Mouse (Mus musculus) embryonic fibroblast, embryonic 13.5 days (primary cell): ENCODE data around the gene Oxsr1. TPM values are rescaled to one million over a fixed set of nuclear protein-coding genes. Genes with fewer than 3 reads are reported as not detected.

Source experiments
- H3K27ac ChIP-seq: 2 replicates; pipeline ENCODE4 v1.5.1; 2012; ENCODE audit warnings: low read length, control low read depth, inconsistent platforms; ENCODE audit not compliant: insufficient read depth
- H3K4me1 ChIP-seq: 2 replicates; pipeline ENCODE4 v1.6.1; 2011; ENCODE audit warnings: low read length; ENCODE audit not compliant: control insufficient read depth, insufficient read depth
- H3K4me3 ChIP-seq: 2 replicates; pipeline ENCODE4 v1.5.1; 2011; ENCODE audit warnings: mild to moderate bottlenecking, control low read depth, low read length; ENCODE audit not compliant: insufficient read depth
- CTCF ChIP-seq: IDR thresholded peaks from 2 replicates; pipeline ENCODE4 v1.5.1; 2011; ENCODE audit warnings: mild to moderate bottlenecking, control low read depth, low read length, moderate library complexity, borderline replicate concordance; ENCODE audit not compliant: insufficient read depth
- POLR2A ChIP-seq: IDR thresholded peaks from 2 replicates; pipeline ENCODE4 v1.6.1; 2011; ENCODE audit warnings: low read depth, mild to moderate bottlenecking, control low read depth, low read length, moderate library complexity
- polyA plus RNA-seq: library from polyadenylated mRNA; stranded (reverse); fragments of >200 nt; gene quantifications from 2 replicates; pipeline ENCODE4 v1.2.4, GENCODE M21; 2011; ENCODE audit warnings: low read depth; ENCODE audit not compliant: missing spikeins, insufficient read length

The Oxsr1 gene
- polyA plus RNA-seq, 1 experiment: 53.8 TPM

DNA sequence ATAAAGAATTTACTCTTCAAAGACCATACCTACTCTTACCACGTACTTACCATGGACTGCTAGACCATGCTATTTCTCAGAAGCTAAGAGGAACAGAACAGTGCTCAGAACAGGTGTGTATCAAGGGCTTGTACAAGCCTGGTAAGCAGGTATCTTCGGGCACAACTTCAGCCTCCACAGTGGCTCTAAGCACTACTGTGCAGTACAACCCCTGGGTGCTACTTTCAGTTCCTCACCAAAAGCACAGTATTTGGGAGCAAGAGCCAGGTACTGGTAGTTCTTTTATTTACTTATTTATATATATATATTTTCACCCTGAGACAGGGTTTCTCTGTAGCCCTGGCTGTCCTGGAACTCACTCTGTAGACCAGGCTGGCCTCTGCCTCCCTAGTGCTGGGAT lies 61.4 kb downstream of the Oxsr1 start:
- TF ChIP-seq CTCF: no peak
- TF ChIP-seq POLR2A: no peak
- Histone ChIP-seq H3K27ac (no peak overlapping the region), H3K4me1 (no peaks in the 10 kb centered on the region), H3K4me3 (no peak overlapping the region)

DNA sequence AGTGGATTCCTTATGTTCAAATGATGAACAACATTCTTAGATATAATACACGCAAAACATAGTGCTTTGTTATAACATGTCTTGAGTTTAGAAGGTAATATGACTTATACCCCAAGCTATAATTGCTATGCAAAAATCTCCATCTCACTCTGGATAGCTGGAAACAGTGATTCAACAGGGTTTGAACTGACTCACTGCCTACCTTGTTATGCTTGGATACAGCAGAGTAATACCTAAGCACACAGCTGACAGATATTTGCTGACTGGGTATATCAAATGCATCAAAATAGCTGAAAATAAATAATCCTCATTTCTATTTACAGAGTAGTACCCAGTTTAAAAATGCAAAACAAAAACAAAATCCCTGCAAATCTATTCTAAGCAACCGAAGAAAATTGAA lies 63.4 kb downstream of the Oxsr1 start:
- Histone ChIP-seq H3K27ac (no peak overlapping the region), H3K4me1 (no peaks in the 10 kb centered on the region), H3K4me3 (no peak overlapping the region)
- TF ChIP-seq POLR2A: no peak
- no peak for TF ChIP-seq CTCF

DNA sequence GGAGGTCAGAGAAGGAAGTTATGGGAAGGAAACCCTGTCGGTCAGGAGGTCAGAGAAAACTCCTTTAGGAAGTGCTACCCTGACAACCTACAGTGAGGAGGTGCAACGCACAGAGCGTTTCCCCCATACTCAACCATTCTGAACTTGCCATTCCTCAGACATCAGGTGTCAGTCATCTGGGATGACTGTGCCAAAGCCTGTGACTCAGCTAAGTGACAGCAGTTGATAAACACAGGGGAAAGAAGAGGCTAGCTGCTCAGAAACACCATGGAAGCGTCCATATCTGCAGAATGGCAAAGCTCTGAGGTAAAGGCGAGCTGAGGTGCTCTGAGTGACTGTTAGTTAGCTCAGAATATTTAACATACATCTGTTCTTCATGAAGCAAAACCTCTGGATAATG lies 64.1 kb downstream of the Oxsr1 start:
- H3K27ac ChIP-seq: no peak overlapping the region
- H3K4me3 ChIP-seq: no peak overlapping the region
- TF ChIP-seq CTCF (no peak), POLR2A (no peak)
- H3K4me1 ChIP-seq: no peaks in the 10 kb centered on the region

DNA sequence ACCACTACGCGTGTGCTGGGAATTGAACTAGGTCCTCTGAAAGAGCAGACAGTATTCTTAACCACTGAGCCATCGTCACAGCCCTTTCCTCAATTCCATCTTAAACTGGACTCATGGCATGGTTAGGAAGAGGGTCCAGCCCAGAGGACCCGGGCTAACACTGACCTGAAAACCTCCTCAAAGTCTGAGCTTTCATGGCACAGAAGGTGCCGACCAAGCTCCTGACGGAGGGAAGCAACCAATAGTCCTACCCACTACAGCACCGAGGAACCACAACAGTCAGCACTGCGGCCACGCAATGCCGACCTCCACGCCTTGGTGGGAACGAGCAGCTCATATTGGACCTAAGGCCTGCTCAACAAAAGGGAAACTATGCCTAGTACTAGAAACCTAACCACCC lies 66.1 kb downstream of the Oxsr1 start:
- Histone ChIP-seq H3K4me3 (no peak overlapping the region), H3K4me1 (no peaks in the 10 kb centered on the region), H3K27ac (no peak overlapping the region)
- no peak for TF ChIP-seq POLR2A
- TF ChIP-seq CTCF: no peak

DNA sequence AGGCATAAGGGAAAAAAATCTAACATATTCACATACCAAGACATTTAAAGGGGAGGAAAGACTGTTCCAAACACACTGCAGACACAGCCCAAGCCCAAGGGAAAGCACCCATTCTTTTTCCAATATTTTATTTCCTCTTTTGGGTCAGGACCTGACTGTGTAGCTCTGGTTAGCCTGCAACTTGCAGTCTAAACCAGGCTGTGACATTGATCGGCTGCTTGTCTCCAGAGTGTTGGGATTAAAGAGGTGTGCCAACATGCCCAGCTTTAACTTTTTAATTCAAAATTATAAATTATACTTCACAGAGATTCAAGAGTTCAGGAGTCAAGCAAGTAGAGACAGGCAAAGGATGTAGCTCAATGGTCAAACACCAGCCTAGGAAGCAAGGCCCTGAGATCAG lies 67.1 kb downstream of the Oxsr1 start:
- no peak for TF ChIP-seq CTCF
- TF ChIP-seq POLR2A: no peak
- Histone ChIP-seq H3K27ac (no peak overlapping the region), H3K4me1 (no peaks in the 10 kb centered on the region), H3K4me3 (no peak overlapping the region)

DNA sequence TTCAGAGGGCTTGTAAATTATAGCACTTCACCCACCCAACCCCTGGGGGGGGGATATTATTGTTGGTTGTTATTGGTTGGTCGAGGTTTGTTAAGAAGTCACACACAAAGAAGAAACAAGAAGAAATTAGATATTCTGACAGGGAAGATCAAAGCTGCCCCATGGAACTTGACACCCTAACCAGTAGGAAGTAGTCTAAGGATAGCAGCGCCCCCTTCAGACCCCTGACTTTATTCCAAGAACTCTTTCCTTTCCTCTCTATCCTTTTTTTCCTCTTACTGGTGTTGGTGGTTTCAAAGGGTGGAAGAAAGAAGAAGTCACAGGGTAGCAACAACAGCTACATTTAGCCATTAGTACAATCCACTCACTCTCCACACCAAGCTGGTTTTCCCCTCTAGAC lies 68.0 kb downstream of the Oxsr1 start:
- H3K4me1 ChIP-seq: no peaks in the 10 kb centered on the region
- no peak overlapping the region for H3K27ac ChIP-seq
- no peak for TF ChIP-seq CTCF
- TF ChIP-seq POLR2A: no peak
- H3K4me3 ChIP-seq: no peak overlapping the region

DNA sequence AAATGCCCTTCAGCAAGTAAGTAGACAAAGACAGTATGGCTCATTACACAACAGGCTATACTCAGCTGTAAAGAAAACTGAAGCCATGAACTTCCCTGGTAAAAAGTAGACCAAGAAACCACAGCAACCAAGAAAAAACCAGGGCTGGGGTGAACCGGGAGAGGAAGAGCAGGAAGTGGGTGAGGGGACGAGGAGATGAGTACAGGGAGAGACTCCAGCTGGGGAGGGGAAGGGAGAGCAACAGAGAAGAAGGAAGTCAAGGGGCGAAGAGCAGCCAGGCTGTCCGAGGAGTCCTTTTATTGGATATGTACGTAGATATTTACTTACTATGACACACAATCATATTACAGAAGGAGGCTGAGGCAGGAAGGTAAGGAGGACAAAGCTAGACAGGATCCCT lies 74.2 kb downstream of the Oxsr1 start:
- H3K4me3 ChIP-seq: no peak overlapping the region
- H3K27ac ChIP-seq: no peak overlapping the region
- TF ChIP-seq POLR2A: no peak
- no peak for TF ChIP-seq CTCF
- H3K4me1 ChIP-seq: no peaks in the 10 kb centered on the region

DNA sequence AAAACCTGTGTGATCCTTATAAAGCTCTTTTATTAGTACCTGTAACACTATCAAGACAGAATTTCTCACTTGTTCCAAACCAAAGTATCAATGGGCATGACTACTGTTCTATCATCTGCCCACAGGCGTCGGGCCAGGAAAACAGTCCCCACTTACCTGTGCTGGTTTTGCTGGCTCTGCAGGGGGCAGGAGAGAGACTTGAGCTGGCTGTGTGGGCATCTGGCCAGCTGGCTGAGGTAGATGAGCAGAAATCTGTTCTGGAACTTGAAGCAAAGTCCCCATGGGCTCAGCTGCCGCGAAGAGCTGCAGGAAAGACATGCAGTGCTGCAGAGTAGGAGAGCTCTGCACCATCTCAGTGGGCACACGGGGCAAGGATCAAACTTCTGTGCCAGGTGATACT lies 75.4 kb downstream of the Oxsr1 start:
- H3K4me1 ChIP-seq: no peaks in the 10 kb centered on the region
- TF ChIP-seq POLR2A (no peak), CTCF (no peak)
- H3K4me3 ChIP-seq: no peak overlapping the region
- no peak overlapping the region for H3K27ac ChIP-seq

DNA sequence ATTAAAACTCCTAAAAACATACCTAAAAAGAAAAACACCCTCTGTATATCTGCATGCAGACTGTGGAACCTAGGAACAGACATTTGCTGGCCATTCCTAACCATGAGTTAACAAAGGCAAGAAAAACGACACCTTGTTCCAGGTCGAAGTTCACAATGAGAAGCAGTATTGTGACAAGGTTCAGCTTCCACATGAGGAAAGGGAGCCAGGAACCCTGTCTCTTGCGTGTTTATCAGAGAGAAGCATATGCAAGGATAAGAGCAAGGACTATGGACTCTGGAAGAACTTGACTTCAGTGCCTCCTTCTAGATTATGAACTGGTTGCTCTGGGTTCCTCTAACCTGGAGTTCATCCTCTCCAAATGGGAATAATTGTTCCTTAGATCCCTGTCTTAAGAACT lies 78.2 kb downstream of the Oxsr1 start:
- TF ChIP-seq CTCF (no peak), POLR2A (no peak)
- Histone ChIP-seq H3K4me3 (no peak overlapping the region), H3K27ac (no peak overlapping the region), H3K4me1 (no peaks in the 10 kb centered on the region)

DNA sequence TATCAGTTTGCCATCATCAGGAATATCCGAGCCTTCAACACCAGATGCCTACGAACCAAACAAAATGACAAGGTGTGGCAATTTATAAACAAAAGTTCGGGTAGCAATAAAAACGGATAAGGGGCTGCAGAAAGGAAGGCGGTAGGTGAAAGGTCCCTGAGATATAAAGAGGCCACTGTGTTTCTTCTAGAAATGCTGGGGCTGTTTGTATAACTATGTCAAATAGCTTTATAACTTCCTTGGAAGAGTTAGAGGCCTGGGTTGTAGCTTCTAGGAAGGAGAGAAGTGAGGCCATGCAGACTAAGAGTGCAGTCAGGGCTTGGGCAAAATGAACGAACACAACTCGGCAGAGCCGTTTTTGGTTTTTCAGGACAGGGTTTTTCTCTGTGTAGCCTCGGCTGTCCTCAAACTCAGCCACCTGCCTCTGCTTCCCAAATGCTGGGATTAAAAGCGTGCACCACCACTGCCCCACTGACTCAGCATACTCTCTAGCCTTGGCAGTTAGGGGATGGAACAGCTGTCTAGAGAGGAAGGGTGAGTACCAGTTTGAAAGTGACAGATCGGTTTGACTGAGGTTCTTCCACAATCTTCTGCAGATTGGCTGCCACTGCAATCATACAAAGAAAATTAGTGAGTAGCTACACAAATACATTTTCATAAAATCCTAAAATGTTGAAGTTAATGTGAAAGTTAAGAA lies 80.9 kb downstream of the Oxsr1 start:
- H3K4me1 ChIP-seq: no peaks in the 10 kb centered on the region
- H3K27ac ChIP-seq: no peak overlapping the region
- TF ChIP-seq CTCF: no peak
- TF ChIP-seq POLR2A: no peak
- H3K4me3 ChIP-seq: no peak overlapping the region
